Mouse (Mus musculus) stomach, postnatal 0 days (tissue): ENCODE data around the gene Atp1b2. TPM values are rescaled to one million over a fixed set of nuclear protein-coding genes. Genes with fewer than 3 reads are reported as not detected.

ENCODE experiments used
- ATAC-seq: fragments of 200-750 bp; cut with Nextera tagmentation; 2 replicates; pipeline ENCODE4 v1.8.0; 2017; ENCODE audit not compliant: low FRiP score, low TSS enrichment
- DNase-seq: peaks from one replicate; pipeline ENCODE4 v3.0.0-alpha.2; 2016; ENCODE audit warnings: low spot score
- H3K27ac ChIP-seq: fragments of 300-500 bp; sonication (generic); replicated peaks from 2 replicates; pipeline ENCODE4 v1.5.1; 2014; ENCODE audit warnings: mild to moderate bottlenecking, control low read depth
- H3K27me3 ChIP-seq: fragments of 300-500 bp; sonication (generic); 2 replicates; pipeline ENCODE4 v1.6.1; 2014; ENCODE audit warnings: low read length; ENCODE audit not compliant: control insufficient read depth, insufficient read depth
- H3K36me3 ChIP-seq: fragments of 300-500 bp; sonication (generic); 2 replicates; pipeline ENCODE4 v1.6.1; 2014; ENCODE audit warnings: low read length, mixed read lengths; ENCODE audit not compliant: control insufficient read depth, insufficient read depth
- H3K4me1 ChIP-seq: fragments of 300-500 bp; sonication (generic); replicated peaks from 2 replicates; pipeline ENCODE4 v1.6.1; 2014; ENCODE audit warnings: antibody characterized with exemption; ENCODE audit not compliant: control insufficient read depth, insufficient read depth
- H3K4me2 ChIP-seq: fragments of 300-500 bp; sonication (generic); replicated peaks from 2 replicates; pipeline ENCODE4 v1.6.1; 2014; ENCODE audit warnings: low read depth, mild to moderate bottlenecking, control low read depth, moderate library complexity
- H3K4me3 ChIP-seq: fragments of 300-500 bp; sonication (generic); 2 replicates; pipeline ENCODE4 v1.5.1; 2014; ENCODE audit warnings: low read depth, low read length, control low read depth
- H3K9ac ChIP-seq: fragments of 300-500 bp; sonication (generic); 2 replicates; pipeline ENCODE4 v1.6.1; 2014; ENCODE audit warnings: mild to moderate bottlenecking, low read length, control low read depth, mixed read lengths
- H3K9me3 ChIP-seq: fragments of 300-500 bp; sonication (generic); 2 replicates; pipeline ENCODE4 v1.6.1; 2016; ENCODE audit warnings: low read length; ENCODE audit not compliant: control insufficient read depth
- CTCF ChIP-seq: IDR thresholded peaks from 2 replicates; pipeline ENCODE4 v1.5.1; 2016; ENCODE audit warnings: antibody characterized with exemption, low read depth, mild to moderate bottlenecking, moderate library complexity
- EP300 ChIP-seq: optimal IDR thresholded peaks from 2 replicates; pipeline ENCODE3; 2016; ENCODE audit warnings: antibody characterized with exemption
- WGBS: fragments of 180-500 bp; shearing (Covaris S2); extraction: QIAGEN DNeasy Blood & Tissue Kit; methylation state at CpG from one replicate; pipeline ENCODE4 v1.1.7; 2014; 5-methylcytosine and 5-hydroxymethylcytosine counted together
- polyA plus RNA-seq: library from polyadenylated mRNA; unstranded; fragments of >200 nt; fragmentation: Nextera tagmentation; extraction: Ambion mirVana; gene quantifications from 2 replicates; pipeline ENCODE4 v1.2.1, GENCODE M21; 2015

Atp1b2 gene
- polyA plus RNA-seq, 1 experiment from 2014 or later: 5.3 TPM

- Histone ChIP-seq H3K36me3 (peaks cover 4% of the 10 kb centered on the region; the same call in 1 of the 2 replicates), H3K27ac (no peak overlapping the region), H3K9ac (no peak overlapping the region), H3K4me3 (no peak overlapping the region), H3K4me1 (0 out of 2 replicates have a peak, but pooled peaks cover 8% of the 10 kb centered on the region), H3K9me3 (no peaks in the 10 kb centered on the region), H3K4me2 (no peak overlapping the region), H3K27me3 (no peaks in the 10 kb centered on the region)
- TF ChIP-seq EP300 (no peak), CTCF (peak; percentile 76)
- WGBS: 60% methylated on average over 3 of the region's 3 CpGs
- DNase-seq: no peak
- ATAC-seq: no peak
These were observed 30.5 kb downstream of the Atp1b2 start for GRCm38 (mm10) chr11:69575220-69575619.

DNA sequence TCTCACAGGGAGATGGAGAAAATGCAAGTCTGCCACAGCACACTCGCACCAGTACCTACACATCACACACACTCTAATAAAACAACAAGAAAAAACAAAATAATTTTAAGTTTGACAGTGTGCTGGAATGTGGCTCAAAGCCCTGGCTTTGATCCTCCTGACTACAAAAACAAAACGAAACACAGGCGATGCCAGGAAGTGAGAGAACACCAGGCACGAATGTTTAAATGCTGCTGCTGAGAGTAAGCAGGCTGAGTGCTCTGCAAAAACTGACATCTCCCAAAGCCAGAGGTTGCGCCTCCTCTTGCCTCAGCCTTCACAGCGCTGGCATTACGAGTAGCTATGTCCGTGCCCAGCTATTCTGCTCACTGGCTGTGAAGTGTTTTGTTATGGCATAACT lies 40.6 kb downstream of the Atp1b2 start:
- H3K4me1 ChIP-seq: no peaks in the 10 kb centered on the region
- H3K4me3 ChIP-seq: no peak overlapping the region
- TF ChIP-seq EP300 (no peak), CTCF (no peak)
- no peak for DNase-seq
- no peak overlapping the region for H3K9ac ChIP-seq
- H3K9me3 ChIP-seq: no peaks in the 10 kb centered on the region
- H3K27me3 ChIP-seq: no peaks in the 10 kb centered on the region
- H3K4me2 ChIP-seq: no peak overlapping the region
- H3K36me3 ChIP-seq: no peaks in the 10 kb centered on the region; the same call in 1 of the 2 replicates
- no peak overlapping the region for H3K27ac ChIP-seq
- ATAC-seq: no peak
- WGBS: 76% methylated on average over 8 of the region's 8 CpGs

DNA sequence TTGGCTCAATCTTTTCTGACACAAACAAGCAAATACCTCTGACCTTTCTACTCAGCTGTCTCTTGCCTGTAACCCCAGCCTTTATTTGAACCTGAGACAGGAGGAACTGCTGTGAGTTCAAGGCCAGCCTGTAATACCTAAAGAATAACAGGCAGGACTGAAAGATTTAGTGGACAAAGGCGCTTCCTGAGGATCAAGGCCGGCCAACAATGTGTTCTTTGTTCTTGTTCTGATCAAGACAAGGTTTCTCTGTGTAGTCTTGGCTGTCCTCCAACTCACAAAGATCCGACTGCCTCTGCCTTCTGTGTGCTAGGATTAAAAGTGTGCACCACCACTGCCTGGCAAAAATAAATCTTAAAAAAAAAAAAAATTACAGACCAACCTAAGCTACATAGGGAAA lies 41.4 kb downstream of the Atp1b2 start:
- WGBS: 59% methylated on average over 3 of the region's 3 CpGs
- Histone ChIP-seq H3K9me3 (no peaks in the 10 kb centered on the region), H3K4me1 (no peaks in the 10 kb centered on the region), H3K27ac (no peak overlapping the region), H3K27me3 (no peaks in the 10 kb centered on the region; the same call in 1 of the 2 replicates), H3K4me3 (no peak overlapping the region), H3K36me3 (no peaks in the 10 kb centered on the region; the same call in 1 of the 2 replicates), H3K4me2 (no peak overlapping the region), H3K9ac (no peak overlapping the region)
- no peak for DNase-seq
- ATAC-seq: no peak
- TF ChIP-seq EP300: no peak
- no peak for TF ChIP-seq CTCF

DNA sequence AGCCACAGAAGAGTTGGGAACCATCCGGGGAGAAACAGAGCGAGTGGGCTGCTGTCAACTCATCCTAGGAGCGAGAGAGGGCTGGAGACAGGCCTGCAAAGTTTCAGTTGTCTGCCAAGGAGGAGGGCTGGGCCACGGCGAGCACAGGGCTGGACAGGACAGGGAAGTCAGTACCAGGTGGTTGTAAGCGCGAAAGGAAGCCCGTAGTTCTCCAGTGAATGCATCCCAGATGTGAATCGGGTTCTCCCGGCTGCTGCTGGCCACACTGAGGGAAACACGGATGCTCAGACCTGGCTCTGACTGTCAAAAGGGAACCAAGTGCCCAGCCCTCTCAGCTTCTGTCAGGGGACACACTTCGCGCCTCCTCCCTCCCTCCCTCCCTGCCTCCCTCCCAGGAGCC lies 42.4 kb downstream of the Atp1b2 start:
- Histone ChIP-seq H3K27ac (no peak overlapping the region), H3K4me2 (no peak overlapping the region), H3K4me1 (no peaks in the 10 kb centered on the region), H3K36me3 (no peaks in the 10 kb centered on the region; the same call in 1 of the 2 replicates), H3K9me3 (no peaks in the 10 kb centered on the region), H3K9ac (no peak overlapping the region), H3K27me3 (no peaks in the 10 kb centered on the region; the same call in 1 of the 2 replicates), H3K4me3 (no peak overlapping the region)
- WGBS: 80% methylated on average over 13 of the region's 13 CpGs
- TF ChIP-seq CTCF (no peak), EP300 (no peak)
- DNase-seq (no peak), ATAC-seq (no peak)

- Histone ChIP-seq H3K27me3 (no peaks in the 10 kb centered on the region; the same call in 1 of the 2 replicates), H3K4me2 (no peak overlapping the region), H3K9me3 (no peaks in the 10 kb centered on the region), H3K9ac (no peak overlapping the region), H3K4me1 (no peaks in the 10 kb centered on the region), H3K36me3 (no peaks in the 10 kb centered on the region; the same call in 1 of the 2 replicates), H3K4me3 (no peak overlapping the region; the same call in 1 of the 2 replicates), H3K27ac (no peak overlapping the region)
- 54% methylated on average over 16 of the region's 16 CpGs for WGBS
- DNase-seq (no peak), ATAC-seq (peak; percentile 9; the same call in 1 of the 2 replicates)
- TF ChIP-seq CTCF: no peak
- TF ChIP-seq EP300: no peak
These were observed 44.6 kb downstream of the Atp1b2 start for GRCm38 (mm10) chr11:69560896-69561854.
